Mouse (Mus musculus): ENCODE measurements at regions not wholly inside any gene's neighbourhood (a gene's known extent, or its start where the extent isn't known, plus 50 kb on each side); places are given as distances from the start of the nearest gene placed in this dataset.

DNA sequence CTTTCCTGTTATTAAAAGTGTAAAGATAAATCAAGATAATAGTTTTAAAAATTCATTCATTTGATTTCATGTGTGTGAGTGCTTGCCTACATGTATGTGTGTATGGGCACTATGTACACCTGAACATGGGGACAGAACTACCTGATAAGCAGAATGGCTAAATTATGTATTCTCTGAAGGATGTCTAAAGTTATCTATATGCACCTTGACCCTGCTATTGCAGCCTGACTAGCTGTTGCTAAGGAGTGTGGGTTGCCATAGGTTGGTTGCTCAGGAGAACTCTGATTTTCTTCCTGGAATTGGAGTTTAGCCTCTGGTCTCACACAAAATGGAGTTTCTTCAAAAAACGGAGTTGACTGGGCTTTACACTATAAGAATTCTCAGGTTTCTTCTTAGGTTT is 234.5 kb upstream of the Gap43 start:
- Histone ChIP-seq H3K4me2 (ENCODE audit: insufficient read depth, low read depth, poor library complexity, severe bottlenecking) (no peak overlapping the region), H3K4me3 (replicated peaks in 1 of 3; ENCODE audit: low read depth in 2 of 3, low read length in 2 of 3, poor library complexity in 1 of 3) (no peak overlapping the region), H3K27ac (ENCODE audit: insufficient read depth, low read depth) (no peak overlapping the region), H3K9ac (ENCODE audit: insufficient read depth, low read depth) (no peak overlapping the region), H3K27me3 (replicated peaks) (no peaks in the 10 kb centered on the region), H3K9me3 (replicated peaks; ENCODE audit: low read length) (no peaks in the 10 kb centered on the region), H3K4me1 (ENCODE audit: control insufficient read depth in 1 of 2, insufficient read depth in 2 of 2) (peaks cover 0 to 12% of the 10 kb centered on the region in 2 experiments; a peak in 2 of 4 replicates), H3K36me3 (replicated peaks in 1 of 2; ENCODE audit: control insufficient read depth in 1 of 2, insufficient read depth in 1 of 2, low read length in 1 of 2) (no peaks in the 10 kb centered on the region), H3K79me2 (replicated peaks; ENCODE audit: control insufficient read depth, extremely low read depth, insufficient read depth, poor library complexity, severe bottlenecking) (no peaks in the 10 kb centered on the region)
- dilution Hi-C loops (cut with MboI; ENCODE audit: extremely low pct_ligation_motif_present, extremely low pct_unique_long_range_greater_than_20kb, low sequenced_read_pairs), result no loop called here
- DNase-seq (ENCODE audit: extremely low read depth), result no peak
- in situ Hi-C loops (cut with MboI; ENCODE audit: low pct_ligation_motif_present, low pct_unique_long_range_greater_than_20kb, low sequenced_read_pairs), result no loop called here
- TF ChIP-seq ZNF384 (IDR thresholded peaks at IDR 0.05; ENCODE audit: low read depth, low read length) (no peak), CHD1 (IDR thresholded peaks at IDR 0.05; ENCODE audit: low read depth, low read length) (no peak), MAX (IDR thresholded peaks at IDR 0.05; ENCODE audit: low read length) (no peak), ZKSCAN1 (IDR thresholded peaks at IDR 0.05; ENCODE audit: borderline replicate concordance, low read depth, low read length) (no peak), RCOR1 (conservative IDR thresholded peaks at IDR 0.05; ENCODE audit: low read depth, low read length) (no peak), IRF4 (IDR thresholded peaks at IDR 0.05; ENCODE audit: low read depth, low read length) (no peak), JUN (IDR thresholded peaks at IDR 0.05; ENCODE audit: insufficient read depth, low read depth, low read length) (no peak), MAFK (IDR thresholded peaks at IDR 0.05; ENCODE audit: insufficient replicate concordance, low read length) (no peak), UBTF (IDR thresholded peaks at IDR 0.05; ENCODE audit: low read depth, low read length) (no peak)

DNA sequence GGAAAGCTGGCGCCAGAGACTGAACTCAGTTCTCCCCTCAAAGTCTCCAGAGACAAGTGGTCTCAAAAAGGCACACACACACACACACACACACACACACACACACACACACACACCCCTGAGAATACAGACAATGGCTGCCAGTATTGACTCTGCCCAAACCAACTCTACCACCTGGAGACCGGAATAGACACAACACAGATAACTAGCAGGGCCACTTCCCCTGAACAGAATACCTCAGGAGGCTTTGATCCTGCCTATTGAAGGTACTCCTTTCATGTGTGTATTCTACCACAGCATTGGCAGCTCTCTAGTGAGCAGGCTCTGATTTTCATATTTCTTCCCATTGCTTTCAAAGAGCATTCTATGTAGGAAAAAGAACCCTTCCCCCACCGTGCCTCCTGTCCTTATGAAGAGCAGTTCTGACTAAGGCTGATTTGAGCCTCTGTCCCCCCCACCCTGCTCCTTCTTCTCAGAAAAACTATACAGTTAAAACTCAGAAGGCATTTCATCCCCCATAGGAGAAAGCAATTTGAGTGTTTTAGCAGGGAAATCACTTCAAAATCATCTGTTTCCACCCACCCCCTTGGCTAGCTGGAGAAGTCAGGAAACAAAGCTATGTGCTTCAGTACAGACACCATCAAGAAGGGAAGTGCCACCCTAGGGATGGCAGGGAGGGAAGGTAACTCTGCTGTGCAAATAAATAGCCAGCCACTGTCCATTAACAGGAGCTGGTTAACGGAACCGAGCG is 230.0 kb upstream of the Gap43 start:
- Histone ChIP-seq H3K4me2 (ENCODE audit: insufficient read depth, low read depth, poor library complexity, severe bottlenecking) (no peak overlapping the region), H3K9me3 (replicated peaks; ENCODE audit: low read length) (no peaks in the 10 kb centered on the region), H3K9ac (ENCODE audit: insufficient read depth, low read depth) (no peak overlapping the region), H3K27me3 (replicated peaks) (no peaks in the 10 kb centered on the region), H3K79me2 (replicated peaks; ENCODE audit: control insufficient read depth, extremely low read depth, insufficient read depth, poor library complexity, severe bottlenecking) (no peaks in the 10 kb centered on the region), H3K36me3 (replicated peaks in 1 of 2; ENCODE audit: control insufficient read depth in 1 of 2, insufficient read depth in 1 of 2, low read length in 1 of 2) (no peaks in the 10 kb centered on the region), H3K4me1 (ENCODE audit: control insufficient read depth in 1 of 2, insufficient read depth in 2 of 2) (peaks cover 0 to 5% of the 10 kb centered on the region in 2 experiments; a peak in 2 of 4 replicates), H3K4me3 (replicated peaks in 1 of 3; ENCODE audit: low read depth in 2 of 3, low read length in 2 of 3, poor library complexity in 1 of 3) (no peak overlapping the region), H3K27ac (ENCODE audit: insufficient read depth, low read depth) (no peak overlapping the region)
- dilution Hi-C loops (cut with MboI; ENCODE audit: extremely low pct_ligation_motif_present, extremely low pct_unique_long_range_greater_than_20kb, low sequenced_read_pairs) (no loop called here), in situ Hi-C loops (cut with MboI; ENCODE audit: low pct_ligation_motif_present, low pct_unique_long_range_greater_than_20kb, low sequenced_read_pairs) (no loop called here)
- no peak for DNase-seq (ENCODE audit: extremely low read depth)
- no peak for TF ChIP-seq ZKSCAN1 (IDR thresholded peaks at IDR 0.05; ENCODE audit: borderline replicate concordance, low read depth, low read length)
- no peak for TF ChIP-seq PAX5 (IDR thresholded peaks at IDR 0.05; ENCODE audit: low read length)
- no peak for TF ChIP-seq ELF1 (IDR thresholded peaks at IDR 0.05; ENCODE audit: low read depth, low read length)
- TF ChIP-seq ZMIZ1 (IDR thresholded peaks at IDR 0.05; ENCODE audit: low read depth, low read length), result no peak
- no peak for TF ChIP-seq POLR2AphosphoS2 (IDR thresholded peaks at IDR 0.05; ENCODE audit: low read depth, low read length)
